Mouse (Mus musculus): Measurements from ENCODE around the gene Gli2. TPM values are rescaled to one million over a fixed set of nuclear protein-coding genes. Genes with fewer than 3 reads are reported as not detected.

Gene Gli2
- total and polyA plus RNA-seq, 3 experiments: 1.5 to 11.3 TPM; not detected in 1

DNA sequence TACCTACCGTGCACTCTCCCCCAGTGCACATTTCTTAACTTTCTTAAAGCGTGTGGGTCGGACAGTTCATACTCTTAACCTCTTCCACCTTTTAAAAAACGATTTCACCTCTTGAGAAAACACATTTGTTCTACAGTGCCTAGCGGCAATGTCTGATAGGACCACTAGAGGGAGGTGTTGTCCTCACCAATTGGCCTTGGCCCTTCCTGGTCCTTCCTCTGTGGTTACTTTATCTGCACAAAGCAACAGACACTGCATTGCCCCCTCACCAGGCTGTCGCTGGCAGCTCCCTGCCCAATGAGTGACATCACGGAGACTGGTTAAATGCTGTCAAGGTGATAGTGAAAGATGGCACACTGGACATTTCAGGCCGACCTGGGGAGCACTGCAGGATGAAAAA, 40.3 kb upstream of the Gli2 start (continued):
- TF ChIP-seq JUND (IDR thresholded peaks at IDR 0.05; ENCODE audit: low read depth, low read length): no peak
- TF ChIP-seq ZNF384 (IDR thresholded peaks at IDR 0.05; ENCODE audit: low read depth, low read length): no peak
- no peak for TF ChIP-seq MEF2A (IDR thresholded peaks at IDR 0.05; ENCODE audit: extremely low read depth, insufficient replicate concordance, low read depth, low read length, poor library complexity, severe bottlenecking)
- no peak for TF ChIP-seq POLR2AphosphoS5 (IDR thresholded peaks at IDR 0.05; ENCODE audit: borderline replicate concordance, low read depth, low read length)
- TF ChIP-seq UBTF (IDR thresholded peaks at IDR 0.05; ENCODE audit: borderline replicate concordance, insufficient read depth, low read depth, low read length): no peak
- TF ChIP-seq GATA1 (IDR thresholded peaks at IDR 0.05; ENCODE audit: low read depth, low read length): peak; percentile 25; the same call in 1 of the 2 replicates
- TF ChIP-seq MAX (IDR thresholded peaks at IDR 0.05; ENCODE audit: low read length): no peak
- no peak for TF ChIP-seq HCFC1 (IDR thresholded peaks at IDR 0.05; ENCODE audit: low read depth, low read length)
- TF ChIP-seq EP300 (IDR thresholded peaks at IDR 0.05; ENCODE audit: low read depth in 1 of 2, low read length in 2 of 2): no peak
- no peak for TF ChIP-seq CHD1 (IDR thresholded peaks at IDR 0.05; ENCODE audit: low read depth, low read length)
- TF ChIP-seq USF1 (IDR thresholded peaks at IDR 0.05; ENCODE audit: low read depth, low read length): no peak
- no peak for TF ChIP-seq ETS1 (IDR thresholded peaks at IDR 0.05; ENCODE audit: low read depth, low read length)
- TF ChIP-seq GABPA (IDR thresholded peaks at IDR 0.05; ENCODE audit: low read depth, low read length): no peak
- no peak for TF ChIP-seq ZMIZ1 (IDR thresholded peaks at IDR 0.05; ENCODE audit: low read depth, low read length)
- no peak for TF ChIP-seq MYB (IDR thresholded peaks at IDR 0.05; ENCODE audit: low read depth, low read length)
- 0 out of 2 replicates have a peak, but pooled peaks have one; percentile 33 for TF ChIP-seq ELF1 (IDR thresholded peaks at IDR 0.05; ENCODE audit: low read depth, low read length)
- TF ChIP-seq TCF12 (IDR thresholded peaks at IDR 0.05; ENCODE audit: low read depth, low read length): 0 out of 2 replicates have a peak, but pooled peaks have one; percentile 10
- no peak for TF ChIP-seq NRF1 (IDR thresholded peaks at IDR 0.05; ENCODE audit: insufficient read depth, low read depth, low read length, poor library complexity, severe bottlenecking)
- peak; percentile 55 for TF ChIP-seq SMC3 (IDR thresholded peaks at IDR 0.05; ENCODE audit: low read depth, low read length)
- TF ChIP-seq MYC (IDR thresholded peaks at IDR 0.05; ENCODE audit: low read depth, low read length): no peak
- no peak for TF ChIP-seq POLR2AphosphoS2 (IDR thresholded peaks at IDR 0.05; ENCODE audit: low read length)

DNA sequence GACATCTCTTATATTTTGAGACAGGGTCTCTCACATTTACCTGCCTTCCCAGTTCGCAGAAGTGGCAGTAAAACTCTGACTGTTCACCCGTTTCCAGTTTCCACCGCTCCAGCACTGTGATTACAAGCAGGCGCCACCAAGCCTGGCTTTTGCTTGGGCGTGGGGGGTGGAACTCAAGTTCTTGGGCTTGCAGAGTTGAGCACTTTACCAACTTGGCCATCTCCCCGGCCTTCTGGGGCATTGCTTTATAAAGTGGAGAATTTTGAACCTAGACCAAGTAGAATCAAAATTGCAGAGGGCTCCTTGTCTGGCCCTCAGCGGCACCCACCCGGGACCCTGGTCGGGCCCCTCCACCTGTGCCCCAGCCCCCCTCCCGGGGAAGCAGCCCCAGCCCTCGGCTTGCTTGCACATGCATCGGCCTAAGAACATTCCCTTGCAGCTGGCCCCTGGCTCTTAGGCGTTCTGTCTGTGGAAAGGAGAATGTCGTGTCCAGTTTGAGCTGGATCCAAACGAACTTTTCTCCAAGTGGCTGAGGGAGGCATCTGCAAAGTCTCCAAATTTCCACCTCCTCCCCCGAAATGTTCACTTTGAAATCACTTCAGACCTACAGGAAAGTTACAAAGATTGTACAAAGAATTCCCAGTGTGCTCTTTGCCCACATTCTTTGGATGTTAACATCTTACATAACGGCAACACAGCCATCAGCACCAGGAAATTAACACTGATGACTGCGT, 36.6 kb upstream of the Gli2 start:
- Histone ChIP-seq H3K79me2 (ENCODE audit: control insufficient read depth, insufficient read depth, low read length, poor library complexity) (no peaks in the 10 kb centered on the region), H3K4me3 (ENCODE audit: control insufficient read depth in 1 of 2, insufficient read depth in 1 of 2, low read depth in 2 of 2, low read length in 2 of 2) (no peak overlapping the region), H3K36me3 (ENCODE audit: control insufficient read depth in 1 of 2, insufficient read depth in 2 of 2, low read length in 2 of 2) (no peaks in the 10 kb centered on the region), H3K9ac (ENCODE audit: control insufficient read depth, low read depth, low read length, poor library complexity, severe bottlenecking) (no peak overlapping the region), H3K27me3 (ENCODE audit: control insufficient read depth in 1 of 2, insufficient read depth in 2 of 2, low read length in 2 of 2) (no peaks in the 10 kb centered on the region), H3K27ac (ENCODE audit: control insufficient read depth, low read depth, low read length) (no peak overlapping the region), H3K4me1 (ENCODE audit: control insufficient read depth in 1 of 2, insufficient read depth in 2 of 2, low read length in 2 of 2) (peaks cover 0 to 2% of the 10 kb centered on the region in 2 experiments; a peak in 1 of 4 replicates), H3K9me3 (replicated peaks; ENCODE audit: insufficient read depth, low read length) (no peaks in the 10 kb centered on the region)
- no peak for DNase-seq (ENCODE audit: low read depth, low spot score)
- no peak for TF ChIP-seq NRF1 (IDR thresholded peaks at IDR 0.05; ENCODE audit: insufficient read depth, low read depth, low read length, poor library complexity, severe bottlenecking)
- no peak for TF ChIP-seq MAZ (IDR thresholded peaks at IDR 0.05; ENCODE audit: low read depth, low read length)
- TF ChIP-seq MAX (IDR thresholded peaks at IDR 0.05; ENCODE audit: low read length): no peak
- no peak for TF ChIP-seq MXI1 (IDR thresholded peaks at IDR 0.05; ENCODE audit: low read depth, low read length)
- no peak for TF ChIP-seq SMC3 (IDR thresholded peaks at IDR 0.05; ENCODE audit: low read depth, low read length)
- no peak for TF ChIP-seq EP300 (IDR thresholded peaks at IDR 0.05; ENCODE audit: low read depth in 1 of 2, low read length in 2 of 2)
- TF ChIP-seq MYC (IDR thresholded peaks at IDR 0.05; ENCODE audit: low read depth, low read length): no peak
- TF ChIP-seq CHD2 (IDR thresholded peaks at IDR 0.05; ENCODE audit: low read length): no peak

Data from MEL (cell line).